Mouse (Mus musculus): Measurements from ENCODE around the gene Snd1. TPM values are rescaled to one million over a fixed set of nuclear protein-coding genes. Genes with fewer than 3 reads are reported as not detected.
A peak's percentile ranks its signal among the peaks of the same experiment; 100 is the strongest.

The Snd1 gene
- total RNA-seq, 2 experiments from 2014 or later, result 126 TPM

DNA sequence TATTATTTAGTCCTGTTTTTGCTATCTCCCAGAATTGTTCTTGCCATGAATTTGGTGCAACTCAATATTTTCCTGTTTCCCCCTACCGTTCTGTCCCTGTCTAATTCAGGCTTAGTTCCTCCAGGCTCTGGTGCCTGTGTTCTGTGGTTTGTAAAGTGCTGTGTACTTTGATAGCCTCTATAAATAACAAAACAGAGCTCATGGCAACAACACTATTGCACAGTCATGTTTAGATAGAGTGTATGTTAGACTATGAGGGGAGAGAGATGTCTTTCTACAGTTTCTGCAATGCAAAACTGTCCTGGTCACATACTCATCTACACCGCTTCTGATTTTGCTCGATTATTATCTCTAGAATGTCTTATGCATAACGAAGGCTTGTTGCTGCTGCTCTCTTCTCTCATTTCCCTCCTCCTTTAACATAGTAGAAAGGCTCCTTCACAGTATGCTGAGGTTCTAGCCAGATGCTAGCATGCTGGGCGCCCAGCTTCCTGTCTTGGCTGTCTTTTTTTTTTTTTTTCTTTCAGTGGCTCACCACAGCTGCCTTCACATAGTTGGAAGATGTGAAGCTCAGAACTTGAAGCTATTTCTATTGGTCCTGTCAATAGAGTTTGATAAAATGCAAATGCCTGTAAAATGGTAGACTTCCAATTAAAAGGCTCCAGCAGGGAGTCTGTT lies 113.7 kb downstream of the Snd1 start:
- no peak for DNase-seq (ENCODE audit: low spot score in 2 of 2)

GRCm38 (mm10) chr6:28592323-28592893 lies 117.5 kb downstream of the Snd1 start:
- DNase-seq (ENCODE audit: low spot score in 2 of 2), result no peak

GRCm38 (mm10) chr6:28593708-28594107 lies 118.8 kb downstream of the Snd1 start:
- no peak for DNase-seq (ENCODE audit: low spot score in 2 of 2)

- no peak for DNase-seq (ENCODE audit: low spot score in 2 of 2)
These were observed 119.8 kb downstream of the Snd1 start for GRCm38 (mm10) chr6:28594759-28595158.

GRCm38 (mm10) chr6:28595231-28595630 lies 120.3 kb downstream of the Snd1 start:
- no peak for DNase-seq (ENCODE audit: low spot score in 2 of 2)

DNA sequence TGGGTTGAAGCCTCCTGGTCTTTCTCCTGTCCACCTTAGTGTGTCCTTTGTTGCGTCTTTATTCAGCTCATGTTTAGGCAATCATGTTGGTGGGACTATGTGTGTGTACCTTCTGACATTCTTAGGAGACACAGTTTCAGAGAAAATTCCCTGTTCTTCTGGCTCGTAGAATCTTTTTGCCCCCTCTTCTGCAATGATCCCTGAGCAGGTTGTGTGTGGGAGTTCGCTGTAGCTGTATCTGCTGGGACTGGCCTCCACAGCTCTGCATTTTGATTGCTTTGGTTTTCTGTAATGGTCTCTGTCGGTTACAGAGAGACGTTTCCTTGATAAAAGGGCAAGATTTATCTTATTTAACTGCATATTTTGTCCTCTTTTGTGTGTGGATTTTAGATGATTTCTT lies 122.3 kb downstream of the Snd1 start:
- DNase-seq (ENCODE audit: low spot score in 2 of 2), result no peak

- no peak for DNase-seq (ENCODE audit: low spot score in 2 of 2)
These were observed 124.2 kb downstream of the Snd1 start for GRCm38 (mm10) chr6:28599120-28599519.

DNA sequence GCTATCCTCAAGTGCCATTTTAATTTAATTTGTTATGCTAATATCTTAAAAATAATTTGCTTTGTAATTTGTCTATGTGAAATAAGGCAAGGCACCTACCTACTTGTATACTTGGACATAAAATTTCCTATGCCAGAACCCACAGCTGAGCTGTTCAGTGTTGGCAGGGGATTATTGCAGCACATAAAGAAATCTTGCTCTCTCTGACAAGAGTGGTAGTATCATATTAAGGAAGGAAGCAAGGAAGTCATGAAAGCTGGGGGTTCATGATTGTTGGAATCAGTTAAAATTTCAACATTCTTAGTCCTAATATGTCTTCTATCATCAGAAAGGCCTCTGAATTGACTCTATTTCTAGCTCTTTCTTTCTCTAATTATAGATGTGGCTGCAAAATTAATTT lies 125.5 kb downstream of the Snd1 start:
- no peak for DNase-seq (ENCODE audit: low spot score in 2 of 2)

DNA sequence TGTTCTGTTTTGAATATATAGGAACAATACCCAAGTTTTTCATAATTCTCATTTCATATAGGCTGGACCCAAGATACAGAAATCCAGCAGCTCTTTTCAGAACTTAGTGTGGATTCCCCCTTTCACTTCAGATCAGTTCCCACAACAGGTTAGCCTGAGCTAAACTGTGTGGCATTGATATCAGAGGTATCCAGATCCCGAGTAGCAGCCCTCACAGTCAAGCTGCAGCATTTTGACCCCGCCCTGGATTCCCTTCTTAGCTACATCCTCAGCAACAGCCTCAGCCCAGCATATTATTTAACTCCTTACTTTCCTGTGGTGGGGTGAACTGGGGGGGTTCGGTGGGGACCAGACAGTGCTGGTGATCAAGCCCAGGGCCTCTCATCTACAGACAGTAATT lies 128.5 kb downstream of the Snd1 start:
- no peak for DNase-seq (ENCODE audit: low spot score in 2 of 2)

- DNase-seq (ENCODE audit: low spot score in 2 of 2), result no peak
These were observed 128.9 kb downstream of the Snd1 start for GRCm38 (mm10) chr6:28603823-28604222.

DNA sequence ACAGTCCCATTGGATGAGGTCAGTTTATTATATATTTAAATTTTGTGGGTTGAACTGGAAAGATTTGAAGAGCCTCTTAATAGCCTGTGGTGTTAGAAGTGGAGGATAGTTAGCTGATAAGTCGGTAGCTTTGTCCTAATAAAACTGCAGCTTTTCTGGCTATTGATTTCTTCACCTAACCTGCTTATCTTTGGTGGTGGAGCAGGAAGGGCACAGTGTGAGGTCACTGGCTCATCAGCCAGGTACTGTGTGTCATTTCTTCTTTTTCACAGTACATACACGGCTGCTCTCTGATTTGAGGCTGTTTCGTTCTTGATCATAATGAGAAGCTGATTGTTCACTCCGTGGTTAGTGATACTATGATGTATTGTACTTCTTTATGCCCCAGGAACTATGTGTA lies 134.4 kb downstream of the Snd1 start:
- no peak for DNase-seq (ENCODE audit: low spot score in 2 of 2)

DNA sequence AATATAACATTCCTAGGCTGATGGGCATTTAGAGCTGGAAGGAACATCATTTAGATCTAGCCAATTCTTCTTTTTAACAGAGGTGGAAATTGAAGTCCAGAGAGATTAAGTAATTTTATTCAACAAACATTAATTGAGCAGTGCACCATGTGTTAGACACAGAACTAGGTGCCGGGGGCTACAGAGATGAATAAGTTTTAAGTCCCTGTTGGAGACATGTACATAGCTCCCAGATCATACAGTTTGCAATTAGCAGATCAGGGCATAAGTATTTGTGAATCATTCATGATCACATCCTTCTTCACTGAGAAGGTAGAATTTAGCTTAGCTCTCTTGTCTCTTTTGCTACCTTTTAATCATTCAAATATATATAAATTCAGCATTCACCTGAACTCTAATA lies 135.2 kb downstream of the Snd1 start:
- DNase-seq (ENCODE audit: low spot score in 2 of 2), result no peak

- no peak for DNase-seq (ENCODE audit: low spot score in 2 of 2)
These were observed 138.5 kb downstream of the Snd1 start for GRCm38 (mm10) chr6:28613441-28613840.

DNA sequence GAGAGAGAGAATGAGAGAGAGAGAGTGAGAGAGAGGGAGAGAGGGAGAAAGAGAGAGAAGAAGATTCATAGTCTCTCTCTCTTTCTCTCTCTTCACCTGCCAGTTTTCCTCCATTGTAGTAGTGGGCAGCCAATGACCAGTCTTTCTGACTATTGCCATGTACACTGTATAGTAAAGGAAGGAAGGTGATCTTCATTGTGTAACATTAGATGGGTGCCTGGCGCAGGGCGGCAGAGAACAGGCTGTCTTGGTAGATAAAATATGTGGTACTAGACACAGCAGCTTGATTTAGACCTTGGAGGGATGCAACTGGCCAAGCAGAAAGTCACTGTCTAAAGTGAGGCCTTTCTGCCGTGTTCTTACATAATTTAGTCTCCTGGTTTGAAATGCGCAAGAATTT lies 139.9 kb downstream of the Snd1 start:
- DNase-seq (ENCODE audit: low spot score in 2 of 2), result no peak

DNA sequence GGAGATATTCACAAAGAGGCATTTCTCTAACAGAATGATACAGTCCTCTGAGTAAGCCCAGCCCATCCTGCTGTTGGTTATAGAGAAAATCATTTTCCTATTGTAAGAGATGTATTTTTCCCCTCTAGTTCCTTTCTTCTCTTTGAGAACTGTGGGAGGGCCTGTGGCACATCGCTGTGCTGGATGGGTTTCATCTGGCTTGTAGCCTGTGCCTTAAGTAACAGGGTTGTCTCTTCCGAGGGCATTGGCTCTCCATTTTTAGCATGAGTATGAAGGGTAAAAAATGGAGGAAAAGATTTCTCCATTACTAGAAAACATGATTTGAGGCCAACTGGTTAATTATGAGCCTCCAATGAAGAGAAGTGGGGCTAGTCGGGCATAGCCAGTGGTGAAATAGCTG lies 140.5 kb downstream of the Snd1 start:
- no peak for DNase-seq (ENCODE audit: low spot score in 2 of 2)

- DNase-seq (ENCODE audit: low spot score in 2 of 2), result no peak
These were observed 141.0 kb downstream of the Snd1 start for GRCm38 (mm10) chr6:28615966-28616365.

GRCm38 (mm10) chr6:28618299-28618698 lies 143.4 kb downstream of the Snd1 start:
- DNase-seq (ENCODE audit: low spot score in 2 of 2), result no peak

DNA sequence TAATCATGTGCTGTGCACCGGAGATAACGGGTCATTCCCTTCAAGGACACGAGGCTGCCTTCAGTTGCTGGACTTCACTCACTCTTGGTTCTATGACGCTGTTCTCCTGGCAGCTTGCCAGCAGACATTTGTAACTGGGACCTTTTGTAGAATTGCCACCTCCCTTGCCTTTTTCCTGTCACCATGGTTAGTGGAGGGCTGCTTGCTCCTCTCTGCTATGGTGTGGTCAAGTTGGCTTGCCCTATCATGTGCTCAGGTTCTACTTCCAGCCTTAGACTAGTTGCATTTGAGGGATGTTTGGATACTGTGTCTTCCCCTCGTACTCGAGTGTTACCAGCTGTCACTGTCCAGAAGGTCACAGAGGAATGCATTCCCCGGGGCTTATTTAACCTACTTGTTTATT lies 143.8 kb downstream of the Snd1 start:
- DNase-seq (ENCODE audit: low spot score in 2 of 2), result peak; percentile 38 to 54

DNA sequence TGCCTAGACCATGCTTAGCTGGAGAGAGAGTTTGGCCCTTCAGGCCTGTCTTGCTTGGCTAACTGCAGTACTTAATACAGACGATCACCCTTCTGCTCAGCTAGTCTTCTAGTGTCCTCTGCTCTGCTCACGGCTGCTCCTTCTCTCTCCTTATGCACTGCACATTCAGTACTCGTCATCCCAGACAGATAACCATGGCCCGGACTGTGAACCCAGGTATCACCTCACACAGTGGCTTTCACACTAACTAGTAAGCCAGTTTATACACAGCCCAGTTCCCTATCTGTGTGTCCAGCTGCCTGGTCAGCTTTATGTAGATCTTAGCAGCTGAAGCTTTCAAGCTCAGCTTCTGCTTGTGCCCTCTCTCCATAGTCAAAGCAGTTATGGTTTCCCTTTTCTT lies 146.5 kb downstream of the Snd1 start:
- no peak for DNase-seq (ENCODE audit: low spot score in 2 of 2)

GRCm38 (mm10) chr6:28621961-28622360 lies 147.0 kb downstream of the Snd1 start:
- no peak for DNase-seq (ENCODE audit: low spot score in 2 of 2)

DNA sequence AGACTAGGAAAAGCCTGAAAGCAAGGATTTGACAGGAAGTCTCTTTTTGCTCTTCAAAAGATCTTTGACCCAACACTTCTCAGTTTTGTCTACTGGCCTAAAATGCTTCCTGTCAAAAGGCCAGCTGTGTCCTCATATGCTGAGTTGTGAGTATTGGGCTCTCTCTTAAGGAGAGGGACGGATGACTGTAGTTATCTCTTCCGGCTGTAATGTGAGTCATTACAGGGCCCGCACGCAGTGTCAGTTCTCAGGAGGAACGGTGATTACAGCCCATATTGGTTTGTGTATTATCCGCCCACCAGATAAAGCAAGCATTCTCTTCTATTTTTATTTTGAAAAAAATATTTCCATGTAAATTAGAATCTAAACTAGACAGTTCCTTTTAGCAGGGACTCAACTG lies 147.6 kb downstream of the Snd1 start:
- DNase-seq (ENCODE audit: low spot score in 2 of 2), result no peak

- no peak for DNase-seq (ENCODE audit: low spot score in 2 of 2)
These were observed 148.0 kb downstream of the Snd1 start for GRCm38 (mm10) chr6:28622963-28623362.

GRCm38 (mm10) chr6:28628408-28628807 lies 153.5 kb downstream of the Snd1 start:
- DNase-seq (ENCODE audit: low spot score in 2 of 2), result no peak

All from layer of hippocampus, postnatal 10 days (tissue).